Mouse (Mus musculus) embryonic stem cell, embryonic (primary cell): ENCODE measurements around the gene Slfn5.
"Not testable (repeated sequence)": the region's sequence is repeated elsewhere in the genome, so short reads cannot be mapped to it uniquely, and the experiment has no call there.

Source experiments
- CTCF ChIA-PET, 4 experiments: fragments of 300-600 bp in 2 of 4; fragments of 350-600 bp in 2 of 4; sonication (Branson Sonifier 250); formaldehyde crosslinking; loops; one replicate each; lab custom pipeline; 2022; ENCODE audit warnings: inconsistent platforms in 2 of 4; lab: Charles Lee
- POLR2A ChIA-PET, 4 experiments: fragments of 300-600 bp in 2 of 4; fragments of 350-600 bp in 2 of 4; sonication (Branson Sonifier 250); formaldehyde crosslinking; loops; one replicate each; lab custom pipeline; 2022; ENCODE audit warnings: antibody characterized with exemption in 4 of 4, inconsistent platforms in 1 of 4; lab: Charles Lee

The Slfn5 gene

DNA sequence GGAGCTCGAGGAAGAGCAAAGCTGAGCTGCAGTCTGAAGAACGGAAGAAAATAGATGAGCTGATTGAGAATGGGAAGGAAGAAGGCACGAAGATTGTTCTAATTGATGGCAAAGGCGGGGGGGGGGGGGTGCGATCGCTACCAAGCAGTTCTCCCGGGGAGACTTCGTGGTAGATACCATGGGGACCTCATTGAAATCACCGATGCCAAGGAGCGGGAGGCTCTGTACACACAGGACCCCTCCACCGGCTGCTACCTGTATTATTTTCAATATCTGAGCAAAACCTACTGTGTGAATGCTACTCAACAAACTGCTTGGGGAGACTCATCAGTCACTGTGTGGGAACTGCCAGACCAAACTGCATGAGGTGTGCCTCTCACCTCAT is 20.4 kb downstream of the Slfn5 start:
- ChIA-PET POLR2A (interaction anchor here in 2 of 4 experiments (0.6 to 1.2 kb wide), 2 partner anchors 8 to 296 kb away, joined by 3 read pairs; no protein-coding TSS in a partner anchor), CTCF (interaction anchor here in 3 of 4 experiments (0.6 to 2.1 kb wide), 3 partner anchors 11 to 77 kb away, joined by 3 to 9 read pairs (median 3); no protein-coding TSS in a partner anchor)

DNA sequence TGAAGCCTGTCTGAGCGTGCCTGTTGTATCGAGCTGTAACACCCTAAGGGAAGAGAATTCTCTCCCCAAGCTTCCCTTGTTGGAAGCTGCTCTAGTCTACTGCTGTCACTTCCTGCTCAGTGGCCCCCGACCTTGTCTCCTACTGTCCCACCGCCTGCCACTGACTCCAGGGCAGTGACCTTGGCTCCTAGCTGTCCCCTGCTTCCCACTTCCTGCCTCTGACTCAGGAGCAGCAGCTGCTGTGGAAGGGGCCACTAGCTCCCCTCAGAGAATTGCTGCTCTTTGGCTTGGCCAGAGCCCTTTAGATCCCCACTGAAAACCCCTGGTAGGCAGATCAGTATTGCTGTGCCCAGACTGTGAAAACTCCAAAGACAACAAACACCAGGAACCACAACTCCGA is 22.8 kb downstream of the Slfn5 start:
- POLR2A ChIA-PET = no interaction called here

DNA sequence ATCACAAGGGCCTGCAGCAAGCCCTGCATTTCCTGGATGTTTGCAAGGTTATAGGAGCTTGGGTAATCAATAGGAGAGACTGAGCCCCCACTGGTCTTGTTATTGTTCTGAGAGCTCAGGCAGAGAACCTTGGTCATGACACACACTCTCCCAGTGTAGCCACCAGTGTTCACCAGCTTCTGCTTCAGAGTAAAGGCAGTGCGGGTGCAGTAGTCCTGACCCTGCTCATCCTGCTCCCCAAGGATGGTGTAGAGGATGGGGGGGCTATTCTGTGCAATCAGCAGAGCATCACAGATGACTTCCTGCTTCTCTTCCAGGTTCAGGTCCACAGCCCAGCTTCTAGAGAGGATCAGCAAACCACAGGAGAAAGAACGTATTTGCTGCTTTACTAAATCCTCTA is 31.3 kb downstream of the Slfn5 start:
- POLR2A ChIA-PET, CTCF ChIA-PET: not testable (repeated sequence)

More for the DNA sequence above, 22.8 kb downstream of the Slfn5 start:
- CTCF ChIA-PET = no interaction called here

DNA sequence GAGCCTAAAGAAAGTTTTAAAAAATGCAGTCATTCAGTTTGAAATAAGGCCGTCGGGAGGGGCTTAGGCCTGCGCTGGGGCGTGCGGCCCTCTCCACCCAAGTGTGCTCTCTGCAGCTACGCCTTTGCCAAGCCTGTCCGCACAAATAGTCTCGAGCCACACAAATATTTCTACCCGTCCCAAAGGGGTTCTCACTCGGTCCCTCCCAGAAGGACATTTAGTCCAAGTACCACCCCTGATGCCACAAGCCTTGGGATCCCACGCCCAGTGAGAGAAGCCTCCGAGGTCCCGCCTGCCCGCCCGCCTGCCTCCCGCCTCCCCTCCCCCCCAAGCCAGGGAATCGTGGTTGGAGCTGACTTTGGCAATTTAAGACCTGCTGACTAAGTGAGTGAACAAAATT is 32.0 kb downstream of the Slfn5 start:
- ChIA-PET POLR2A (interaction anchor here in 1 of 4 experiments (0.6 to 0.7 kb wide), 3 partner anchors 11 to 173 kb away, joined by 3 to 4 read pairs (median 3); no protein-coding TSS in a partner anchor), CTCF (no interaction called here)

DNA sequence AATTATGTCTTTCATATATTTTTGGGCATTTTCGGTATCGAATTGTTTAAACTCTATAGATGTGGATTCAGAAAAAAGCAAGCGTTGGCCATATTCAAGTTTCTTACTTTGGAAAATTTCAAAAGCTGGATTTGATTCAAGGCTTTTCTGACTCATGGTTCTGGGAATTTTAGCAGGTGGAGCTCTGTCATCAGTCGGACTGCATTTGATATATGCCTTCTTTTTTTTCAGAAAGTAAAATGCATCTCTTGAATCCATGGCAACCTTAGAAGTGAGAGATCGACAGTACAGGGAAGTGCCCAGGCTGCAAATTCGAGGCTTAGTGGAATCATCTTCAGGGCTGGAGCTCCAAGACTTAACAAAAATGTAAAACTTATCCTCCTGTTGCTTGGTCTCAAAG is 36.5 kb downstream of the Slfn5 start:
- POLR2A ChIA-PET = no interaction called here
- CTCF ChIA-PET = no interaction called here

DNA sequence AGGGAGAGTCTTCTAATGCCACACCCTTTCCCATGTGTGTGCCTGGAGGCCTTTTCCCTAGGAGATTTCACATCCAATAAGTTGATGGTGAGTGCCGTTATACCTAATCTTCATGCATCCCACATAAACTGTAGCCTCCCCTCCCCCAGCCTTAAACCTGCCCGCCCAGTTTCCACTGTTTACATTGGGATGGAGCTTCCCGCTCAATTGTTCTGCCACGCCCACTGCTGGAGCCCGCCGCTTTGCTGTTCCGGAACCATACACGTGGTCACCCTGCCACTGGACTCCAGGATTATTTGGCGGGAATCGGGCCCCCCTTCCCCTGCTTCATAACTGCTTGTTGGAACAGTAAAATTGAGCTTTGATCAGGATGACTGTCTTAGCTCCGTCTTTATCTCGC is 38.2 kb downstream of the Slfn5 start:
- CTCF ChIA-PET = interaction anchor here in 1 of 4 experiments (0.7 kb wide), 1 partner anchor 169 kb away, joined by 3 read pairs; no protein-coding TSS in a partner anchor
- POLR2A ChIA-PET = interaction anchor here in 2 of 4 experiments (0.6 to 2.9 kb wide), 4 partner anchors 12 to 50 kb away, joined by 3 to 8 read pairs (median 4); partner anchors contain the start of gene Slfn8 (in 1 of the 2)

DNA sequence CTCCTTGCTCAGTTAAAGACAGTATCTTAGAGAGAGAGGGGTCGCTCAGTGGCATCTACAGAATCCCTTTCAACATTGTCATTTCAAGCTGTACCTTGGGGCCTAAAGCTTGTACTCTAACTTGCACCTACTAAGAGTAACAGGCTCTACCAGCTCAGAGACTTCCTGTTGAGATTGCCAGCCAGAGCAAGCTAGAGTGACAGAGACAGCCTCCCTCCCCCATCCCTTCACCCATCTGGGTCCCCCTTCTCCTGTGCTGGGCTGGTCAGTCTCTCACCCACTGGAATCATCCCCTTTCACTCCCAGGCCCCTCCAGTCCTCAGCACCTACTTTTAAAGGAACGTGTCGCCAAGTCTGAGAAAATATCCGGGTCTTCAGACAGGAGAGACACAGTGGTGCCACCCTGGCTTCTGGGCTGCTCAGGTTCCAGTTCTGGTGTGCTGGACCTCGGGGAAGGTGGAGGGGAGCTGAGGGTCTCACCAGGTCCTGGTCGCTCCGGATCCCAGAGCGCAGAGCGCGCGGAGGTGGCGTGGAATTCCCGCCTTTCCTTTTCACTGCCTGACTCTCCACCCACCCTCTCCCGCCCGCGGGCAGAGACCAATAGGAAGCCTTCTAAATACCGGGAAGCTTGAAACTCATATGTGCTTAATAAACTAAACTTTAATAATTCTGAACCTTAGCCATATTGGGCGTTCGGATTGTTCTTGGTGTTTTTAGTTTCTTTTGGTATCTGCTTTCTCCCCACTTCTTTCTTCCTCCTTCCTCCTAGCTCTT is 39.6 kb downstream of the Slfn5 start:
- CTCF ChIA-PET = interaction anchor here in 1 of 4 experiments (0.6 kb wide), 1 partner anchor 76 kb away, joined by 3 read pairs; no protein-coding TSS in a partner anchor
- POLR2A ChIA-PET = interaction anchor here in 3 of 4 experiments (0.5 to 2.9 kb wide), 7 partner anchors 29 to 301 kb away, joined by 3 to 17 read pairs (median 4); partner anchors contain the start of gene Slfn8 (in 3 of the 3)

DNA sequence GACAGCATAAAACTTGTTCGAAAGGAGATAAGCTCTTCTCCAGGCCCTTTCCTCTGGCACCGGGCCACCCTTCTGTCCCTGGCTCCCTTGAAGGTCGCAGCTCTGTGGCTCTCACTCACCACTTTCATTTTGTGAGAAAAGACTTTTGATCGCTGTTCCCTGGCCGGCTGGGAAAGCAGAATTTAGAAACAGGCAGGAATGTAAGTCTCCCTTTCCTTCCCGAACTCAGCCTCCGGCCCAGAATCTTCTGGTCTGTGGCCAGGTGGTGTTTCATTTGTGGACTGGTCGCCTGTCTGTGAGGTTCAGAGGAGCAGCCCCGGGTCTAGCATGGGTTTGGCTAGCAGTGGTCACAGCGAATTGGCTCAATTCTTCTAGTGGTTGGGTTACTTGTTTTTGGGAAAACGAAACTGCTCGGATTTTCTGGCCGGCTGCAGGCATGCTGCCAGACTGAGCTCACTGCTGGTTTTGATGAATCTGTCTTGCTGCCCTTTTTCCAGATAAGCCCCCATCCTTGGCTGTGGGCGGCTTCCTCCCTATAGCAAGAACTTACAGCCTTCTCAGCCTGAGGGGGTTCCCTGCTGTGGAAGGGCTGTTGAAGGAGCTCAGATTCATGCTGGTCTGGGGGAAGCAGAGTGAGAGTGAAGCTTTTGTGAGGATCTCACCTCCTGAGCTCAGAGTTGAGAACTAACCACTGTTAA is 40.5 kb downstream of the Slfn5 start, which contains the start of gene Slfn9:
TSS of gene Slfn9 (minus strand) at position 362 of the 698 bp plus-strand sequence.
- ChIA-PET CTCF (interaction anchor here in 1 of 4 experiments (0.6 kb wide), 1 partner anchor 75 kb away, joined by 3 read pairs; no protein-coding TSS in a partner anchor), POLR2A (interaction anchor here in 3 of 4 experiments (0.5 to 2.9 kb wide), 8 partner anchors 28 to 300 kb away, joined by 3 to 17 read pairs (median 4); partner anchors contain the start of gene Slfn8 (in 3 of the 3))

DNA sequence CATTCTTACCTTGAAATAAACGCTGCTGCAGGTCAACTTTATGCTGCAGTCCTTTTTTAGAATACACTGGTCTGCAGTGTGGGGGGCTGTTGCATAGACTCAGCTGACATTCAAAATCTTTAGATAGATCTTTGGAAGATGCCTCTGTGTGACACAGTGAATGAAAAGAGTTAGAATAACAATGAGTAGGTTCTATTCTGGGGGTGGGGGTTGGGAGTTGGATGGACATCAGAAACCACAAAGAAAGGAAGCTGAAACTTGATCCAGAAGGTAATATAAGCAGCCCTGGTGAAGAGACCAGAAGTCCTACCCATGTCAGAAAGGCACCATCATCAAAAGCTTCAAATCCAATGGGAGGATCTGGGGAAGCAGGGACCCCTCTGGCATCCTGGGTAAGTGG is 62.2 kb downstream of the Slfn5 start:
- POLR2A ChIA-PET = interaction anchor here in 3 of 4 experiments (0.9 to 3.6 kb wide), 5 partner anchors 19 to 28 kb away, joined by 6 to 39 read pairs (median 11); no protein-coding TSS in a partner anchor
- CTCF ChIA-PET = interaction anchor here in 2 of 4 experiments (1.9 to 2.1 kb wide), 2 partner anchors 19 kb away, joined by 15 to 18 read pairs; no protein-coding TSS in a partner anchor
